Mouse (Mus musculus) liver, embryonic 14.5 days (tissue): ENCODE data around the gene Ttll11.

ENCODE experiments used
- CTCF ChIP-seq: IDR thresholded peaks from 2 replicates; pipeline ENCODE4 v1.5.1; 2016; ENCODE audit warnings: antibody characterized with exemption, low read depth, control low read depth
- EP300 ChIP-seq: IDR thresholded peaks from 2 replicates; pipeline ENCODE4 v1.6.1; 2016; ENCODE audit warnings: antibody characterized with exemption, low read depth

DNA sequence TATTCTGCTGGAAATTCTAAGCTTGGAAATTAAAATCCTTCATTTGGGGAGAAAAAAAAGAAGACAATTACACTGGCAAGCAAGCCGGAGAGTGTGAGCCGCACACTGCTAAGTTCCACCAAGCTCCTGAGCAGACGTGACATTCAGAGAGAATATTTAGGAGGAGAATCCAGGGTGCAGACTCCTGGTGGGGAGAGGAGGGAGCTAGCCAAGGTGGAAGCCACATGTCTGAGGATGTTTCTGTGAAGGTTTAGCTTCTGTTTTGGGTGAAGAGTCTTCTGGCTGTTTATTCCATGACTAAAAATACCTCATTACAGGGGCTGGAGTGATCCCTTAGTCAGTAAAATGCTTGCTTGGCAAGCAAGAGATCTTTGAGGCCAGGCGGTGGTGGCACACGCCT is 200.4 kb downstream of the Ttll11 start:
- TF ChIP-seq EP300 (no peak), CTCF (no peak)
